Mouse (Mus musculus): ENCODE measurements around the gene Klhl7.

DNA sequence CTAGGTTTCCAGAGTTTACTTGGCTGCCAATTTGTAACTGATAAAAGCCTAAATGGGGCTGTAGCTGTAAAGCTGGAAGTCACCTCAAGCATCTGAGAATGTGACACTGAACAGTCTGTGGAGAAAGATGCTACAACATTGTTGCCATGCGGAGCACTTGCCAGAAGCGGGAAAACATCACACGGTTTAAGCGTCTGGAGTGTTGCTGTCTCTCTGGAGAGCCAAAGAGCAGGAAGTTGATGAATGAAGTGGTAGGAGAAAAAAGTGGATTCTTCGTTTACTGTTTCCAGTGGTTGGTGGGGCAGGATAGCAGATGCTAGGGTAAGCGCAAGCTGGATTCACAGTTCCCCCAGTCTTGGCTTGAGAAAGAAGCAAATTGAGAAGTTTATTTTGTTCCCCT lies 19.6 kb upstream of the Klhl7 start:
- TF ChIP-seq CTCF (IDR thresholded peaks at IDR 0.05; ENCODE audit: extremely low read depth, insufficient read length, insufficient replicate concordance, low read depth, low read length) (no peak), POLR2A (IDR thresholded peaks at IDR 0.05; ENCODE audit: low read depth, low read length) (no peak)

Measured in small intestine, adult 2 months (tissue).